Mouse (Mus musculus): ENCODE measurements around the gene Cald1. TPM values are rescaled to one million over a fixed set of nuclear protein-coding genes. Genes with fewer than 3 reads are reported as not detected.

Gene Cald1
- total RNA-seq, 2 experiments from 2014 or later = 63.8 to 89.6 TPM

DNA sequence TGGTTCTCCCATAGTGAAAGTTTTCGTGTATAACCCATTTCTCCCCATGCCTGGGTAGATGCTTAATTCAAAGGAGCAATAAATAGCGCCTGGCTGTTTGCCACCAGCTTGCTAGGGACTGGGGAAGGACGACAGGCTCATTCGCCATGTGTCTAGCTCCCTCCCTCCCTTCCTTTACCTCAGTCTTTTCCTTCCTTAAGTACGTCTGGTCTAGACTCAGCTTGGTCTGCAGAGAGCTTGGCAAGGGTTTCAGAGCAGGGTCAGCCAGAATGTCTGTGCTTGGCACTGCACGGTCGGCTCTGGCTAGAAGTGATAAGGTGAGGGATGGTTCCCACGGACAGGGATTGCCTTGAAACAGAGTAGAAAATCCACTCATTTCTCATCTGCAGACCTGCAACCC, 62.4 kb downstream of the Cald1 start:
- DNase-seq (ENCODE audit: low spot score in 2 of 2) = peak in 1 of 2 experiments; percentile 6

GRCm38 (mm10) chr6:34662626-34663025, 64.3 kb downstream of the Cald1 start:
- no peak for DNase-seq (ENCODE audit: low spot score in 2 of 2)

DNA sequence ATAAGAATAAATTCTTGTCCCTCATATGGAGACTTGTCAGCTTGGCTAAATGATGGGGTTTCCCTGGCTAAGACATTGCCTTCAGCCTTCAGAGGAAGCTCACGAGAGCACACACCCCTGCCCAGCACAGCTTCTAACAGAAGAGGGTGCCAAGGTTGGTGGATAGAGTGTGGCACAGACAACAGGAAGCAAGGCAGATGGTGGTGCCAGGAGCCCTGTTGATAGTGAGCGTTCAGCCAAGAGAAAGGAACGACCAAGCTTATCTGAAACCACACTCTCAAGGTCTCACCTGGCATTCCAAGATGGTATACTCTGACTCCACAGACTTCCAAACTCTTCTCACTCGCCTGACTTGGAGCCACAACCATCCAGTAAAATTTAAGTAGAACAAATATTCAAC, 66.0 kb downstream of the Cald1 start:
- DNase-seq (ENCODE audit: low spot score in 2 of 2) = no peak

DNA sequence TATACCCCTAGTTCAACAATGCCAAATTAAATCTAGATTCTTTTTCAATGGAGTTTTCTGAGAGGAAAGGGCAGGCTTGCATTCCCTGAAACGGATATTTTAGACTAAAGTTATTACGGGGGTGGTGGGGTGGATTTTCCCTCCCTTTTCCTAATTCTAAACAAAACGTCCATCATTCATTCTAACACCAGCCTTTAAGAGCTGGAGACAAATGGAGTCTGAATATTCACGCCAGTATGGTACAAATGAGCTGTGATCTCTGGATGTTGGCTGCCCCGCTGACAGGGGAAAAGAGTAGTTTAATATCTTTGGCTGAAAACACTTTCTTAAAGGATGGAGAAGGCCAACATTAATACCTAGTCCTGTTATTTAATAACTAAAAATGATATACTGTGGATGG, 66.4 kb downstream of the Cald1 start:
- DNase-seq (ENCODE audit: low spot score in 2 of 2) = no peak

- DNase-seq (ENCODE audit: low spot score in 2 of 2) = no peak
Observed at GRCm38 (mm10) chr6:34668739-34669254, 70.5 kb downstream of the Cald1 start.

GRCm38 (mm10) chr6:34671355-34671754, 73.1 kb downstream of the Cald1 start:
- DNase-seq (ENCODE audit: low spot score in 2 of 2) = no peak

DNA sequence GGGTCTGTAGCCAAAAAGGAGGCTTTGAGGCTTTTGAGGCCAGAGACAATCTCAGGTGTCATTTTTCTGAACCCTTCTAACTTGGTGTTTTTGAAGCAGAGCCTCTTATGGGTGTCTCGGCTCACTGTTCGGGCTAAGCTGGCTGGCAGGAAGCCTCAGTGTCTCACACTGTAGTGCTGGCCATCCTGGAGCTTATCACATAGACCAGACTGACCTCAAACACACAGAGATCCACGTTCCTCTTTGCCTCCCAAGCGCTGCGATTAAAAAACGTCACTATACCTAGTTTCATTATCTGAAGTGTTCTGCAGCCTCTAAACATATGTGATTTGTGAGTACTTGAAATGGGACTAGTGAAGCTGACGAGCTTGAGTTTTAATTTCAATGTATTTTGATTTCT, 76.1 kb downstream of the Cald1 start:
- no peak for DNase-seq (ENCODE audit: low spot score in 2 of 2)

- no peak for DNase-seq (ENCODE audit: low spot score in 2 of 2)
Observed at GRCm38 (mm10) chr6:34674897-34675296, 76.6 kb downstream of the Cald1 start.

- DNase-seq (ENCODE audit: low spot score in 2 of 2) = no peak
Observed at GRCm38 (mm10) chr6:34682126-34682525, 83.8 kb downstream of the Cald1 start.

- no peak for DNase-seq (ENCODE audit: low spot score in 2 of 2)
Observed at GRCm38 (mm10) chr6:34684886-34685285, 86.6 kb downstream of the Cald1 start.

DNA sequence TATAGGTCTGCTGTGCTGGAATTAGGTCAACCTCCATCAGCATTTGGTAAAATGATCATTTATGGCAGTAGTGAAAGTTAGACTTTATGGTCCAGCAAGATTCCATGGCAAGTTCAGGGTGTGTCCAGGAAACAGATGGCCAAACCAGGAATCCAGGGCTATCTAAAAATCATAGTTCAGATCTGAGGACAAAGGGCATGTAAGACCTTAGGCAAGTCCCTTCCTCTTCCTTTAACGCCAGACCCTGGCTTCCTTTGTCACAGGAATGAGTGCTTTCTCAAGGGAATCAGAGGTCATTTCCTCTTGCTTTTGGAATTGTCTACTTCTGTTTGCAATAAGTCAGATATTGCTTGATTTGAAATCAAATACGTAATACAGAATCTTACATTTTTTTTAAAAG, 90.7 kb downstream of the Cald1 start:
- no peak for DNase-seq (ENCODE audit: low spot score in 2 of 2)

GRCm38 (mm10) chr6:34691416-34691815, 93.1 kb downstream of the Cald1 start:
- DNase-seq (ENCODE audit: low spot score in 2 of 2) = no peak

DNA sequence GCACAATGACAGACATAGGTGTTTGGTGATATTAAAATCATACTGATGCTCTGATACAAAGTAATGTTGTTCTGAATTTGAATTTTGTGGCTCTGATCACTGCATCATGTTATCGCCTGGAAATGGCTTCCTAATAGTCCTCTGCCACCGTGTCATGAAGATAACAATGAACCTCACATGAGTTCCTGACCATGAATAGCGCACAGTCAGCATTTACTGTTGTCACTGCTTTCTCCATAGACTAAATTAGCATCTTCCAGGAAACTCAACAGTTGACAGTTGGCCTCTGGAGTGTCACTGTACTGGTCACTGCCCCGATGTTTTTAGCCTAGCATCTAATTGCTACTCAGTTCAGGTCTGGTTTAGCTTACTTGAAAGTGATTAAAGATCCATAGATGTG, 95.8 kb downstream of the Cald1 start:
- DNase-seq (ENCODE audit: low spot score in 2 of 2) = no peak

GRCm38 (mm10) chr6:34703421-34704120, 105.3 kb downstream of the Cald1 start:
- DNase-seq (ENCODE audit: low spot score in 2 of 2) = no peak

DNA sequence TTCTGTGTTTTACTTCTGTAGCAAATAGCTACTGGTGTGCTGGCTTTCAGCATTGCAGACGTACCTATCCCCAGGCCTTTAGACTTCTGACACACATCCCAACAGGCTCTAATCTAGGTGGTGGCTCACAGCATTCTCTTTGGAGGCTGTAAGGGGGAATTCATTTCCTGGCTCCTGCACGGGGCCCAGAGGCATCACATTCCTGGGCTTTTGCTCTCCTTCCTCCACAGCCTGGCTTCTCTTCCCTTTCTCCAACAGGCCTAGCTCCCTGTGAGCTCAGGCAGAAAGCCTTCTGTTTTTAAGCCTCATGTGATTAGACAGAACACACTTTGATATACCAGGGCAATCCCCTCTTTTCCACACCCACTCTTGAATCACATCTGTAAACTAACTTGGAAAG, 109.2 kb downstream of the Cald1 start:
- DNase-seq (ENCODE audit: low spot score in 2 of 2) = no peak

DNA sequence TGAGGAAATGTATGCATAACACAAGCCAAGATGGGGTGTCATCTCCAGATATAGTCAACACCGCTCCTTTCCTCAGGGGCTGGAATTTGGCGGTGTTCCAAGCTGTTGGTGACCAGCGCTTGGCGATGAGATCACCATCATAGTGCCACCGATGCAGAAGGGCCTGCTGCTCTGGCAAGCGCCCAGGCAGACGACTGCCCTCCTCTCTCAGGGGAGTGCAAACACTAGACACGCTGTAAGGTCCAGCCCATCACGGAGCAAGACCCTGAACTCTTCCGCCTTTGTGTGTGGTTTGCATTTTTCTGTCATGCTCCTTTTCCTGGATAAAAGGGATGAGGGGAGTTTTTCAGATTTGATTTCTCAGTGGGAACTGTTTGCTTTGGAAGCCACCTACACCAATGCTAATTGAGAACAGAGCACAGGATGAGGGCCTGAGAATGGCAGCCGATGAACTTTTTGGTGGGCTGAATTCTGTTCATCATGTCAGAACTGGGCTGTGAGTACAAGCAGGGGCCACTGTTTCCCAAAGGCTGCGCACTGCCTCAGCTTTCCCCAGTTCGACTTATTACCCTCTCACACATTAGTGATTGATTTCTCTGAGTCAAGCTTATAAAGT, 110.5 kb downstream of the Cald1 start:
- peak in 1 of 2 experiments; percentile 16 for DNase-seq (ENCODE audit: low spot score in 2 of 2)

GRCm38 (mm10) chr6:34709289-34709688, 111.0 kb downstream of the Cald1 start:
- DNase-seq (ENCODE audit: low spot score in 2 of 2) = peak; percentile 16 to 42

- DNase-seq (ENCODE audit: low spot score in 2 of 2) = no peak
Observed at GRCm38 (mm10) chr6:34709946-34710682, 111.8 kb downstream of the Cald1 start.

GRCm38 (mm10) chr6:34710848-34711247, 112.5 kb downstream of the Cald1 start:
- no peak for DNase-seq (ENCODE audit: low spot score in 2 of 2)

GRCm38 (mm10) chr6:34711620-34712019, 113.3 kb downstream of the Cald1 start:
- no peak for DNase-seq (ENCODE audit: low spot score in 2 of 2)

- DNase-seq (ENCODE audit: low spot score in 2 of 2) = no peak
Observed at GRCm38 (mm10) chr6:34713169-34713568, 114.9 kb downstream of the Cald1 start.

DNA sequence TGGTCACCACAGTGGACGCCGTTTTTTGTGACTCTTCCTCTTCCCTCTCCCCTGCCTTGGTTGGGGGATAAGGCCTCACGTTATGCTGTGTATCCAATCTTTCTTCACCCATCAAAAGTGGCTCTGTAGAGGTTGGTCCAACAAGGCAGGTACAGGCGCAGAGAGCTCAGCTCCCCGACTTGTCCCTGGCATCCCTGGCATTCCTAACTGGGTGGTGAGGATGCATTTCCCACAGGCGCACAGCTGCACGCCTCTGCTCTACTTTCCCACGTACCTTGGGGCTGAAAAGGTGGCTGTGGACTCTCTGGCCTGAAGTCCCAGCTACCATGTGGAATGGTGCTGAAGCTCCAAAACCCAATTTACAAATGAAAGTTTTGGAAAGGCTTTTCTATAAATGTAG, 115.5 kb downstream of the Cald1 start:
- DNase-seq (ENCODE audit: low spot score in 2 of 2) = no peak

Measured in adrenal gland, adult 18-20 months (tissue).